Mouse (Mus musculus) ES-Bruce4 (cell line): Measurements from ENCODE around the gene C2cd4a. TPM values are rescaled to one million over a fixed set of nuclear protein-coding genes. Genes with fewer than 3 reads are reported as not detected.

Source experiments
- H3K27ac ChIP-seq: 2 replicates; pipeline ENCODE4 v1.5.1; 2012; ENCODE audit warnings: low read length, inconsistent platforms; ENCODE audit not compliant: insufficient read depth
- H3K27me3 ChIP-seq: 2 replicates; pipeline ENCODE4 v1.6.1; 2012; ENCODE audit warnings: mild to moderate bottlenecking, low read length, inconsistent platforms; ENCODE audit not compliant: control insufficient read depth, poor library complexity, insufficient read depth, severe bottlenecking
- H3K36me3 ChIP-seq: 2 replicates; pipeline ENCODE4 v1.6.1; 2012; ENCODE audit warnings: inconsistent platforms, mild to moderate bottlenecking, low read length, moderate library complexity; ENCODE audit not compliant: control insufficient read depth, poor library complexity, insufficient read depth, severe bottlenecking
- H3K4me1 ChIP-seq: one replicate; pipeline ENCODE4 v1.8.1; 2011; ENCODE audit warnings: low read length; ENCODE audit not compliant: control insufficient read depth, insufficient read depth
- H3K4me3 ChIP-seq: 2 replicates; pipeline ENCODE4 v1.5.1; 2011; ENCODE audit warnings: low read depth, mild to moderate bottlenecking, low read length
- H3K9ac ChIP-seq: 2 replicates; pipeline ENCODE4 v1.6.1; 2012; ENCODE audit warnings: low read depth, mild to moderate bottlenecking, inconsistent platforms; ENCODE audit not compliant: poor library complexity, severe bottlenecking
- H3K9me3 ChIP-seq: replicated peaks from 2 replicates; pipeline ENCODE4 v1.6.1; 2012; ENCODE audit warnings: mild to moderate bottlenecking, low read length, inconsistent platforms; ENCODE audit not compliant: control insufficient read depth, poor library complexity, insufficient read depth, severe bottlenecking
- CTCF ChIP-seq: IDR thresholded peaks from one replicate; pipeline ENCODE4 v1.8.1; 2011; ENCODE audit warnings: low read depth, low read length
- EP300 ChIP-seq: IDR thresholded peaks from 2 replicates; pipeline ENCODE4 v1.6.1; 2011; ENCODE audit warnings: low read depth, low read length; ENCODE audit not compliant: insufficient read depth
- POLR2A ChIP-seq: IDR thresholded peaks from one replicate; pipeline ENCODE4 v1.8.1; 2011; ENCODE audit warnings: low read length; ENCODE audit not compliant: insufficient read depth
- polyA plus RNA-seq: library from polyadenylated mRNA; stranded (reverse); fragments of >200 nt; gene quantifications from 2 replicates; pipeline ENCODE4 v1.2.4, GENCODE M21; 2011; ENCODE audit warnings: low read depth; ENCODE audit not compliant: missing spikeins, insufficient read depth, insufficient read length

Gene C2cd4a
- polyA plus RNA-seq, 1 experiment, result not detected

DNA sequence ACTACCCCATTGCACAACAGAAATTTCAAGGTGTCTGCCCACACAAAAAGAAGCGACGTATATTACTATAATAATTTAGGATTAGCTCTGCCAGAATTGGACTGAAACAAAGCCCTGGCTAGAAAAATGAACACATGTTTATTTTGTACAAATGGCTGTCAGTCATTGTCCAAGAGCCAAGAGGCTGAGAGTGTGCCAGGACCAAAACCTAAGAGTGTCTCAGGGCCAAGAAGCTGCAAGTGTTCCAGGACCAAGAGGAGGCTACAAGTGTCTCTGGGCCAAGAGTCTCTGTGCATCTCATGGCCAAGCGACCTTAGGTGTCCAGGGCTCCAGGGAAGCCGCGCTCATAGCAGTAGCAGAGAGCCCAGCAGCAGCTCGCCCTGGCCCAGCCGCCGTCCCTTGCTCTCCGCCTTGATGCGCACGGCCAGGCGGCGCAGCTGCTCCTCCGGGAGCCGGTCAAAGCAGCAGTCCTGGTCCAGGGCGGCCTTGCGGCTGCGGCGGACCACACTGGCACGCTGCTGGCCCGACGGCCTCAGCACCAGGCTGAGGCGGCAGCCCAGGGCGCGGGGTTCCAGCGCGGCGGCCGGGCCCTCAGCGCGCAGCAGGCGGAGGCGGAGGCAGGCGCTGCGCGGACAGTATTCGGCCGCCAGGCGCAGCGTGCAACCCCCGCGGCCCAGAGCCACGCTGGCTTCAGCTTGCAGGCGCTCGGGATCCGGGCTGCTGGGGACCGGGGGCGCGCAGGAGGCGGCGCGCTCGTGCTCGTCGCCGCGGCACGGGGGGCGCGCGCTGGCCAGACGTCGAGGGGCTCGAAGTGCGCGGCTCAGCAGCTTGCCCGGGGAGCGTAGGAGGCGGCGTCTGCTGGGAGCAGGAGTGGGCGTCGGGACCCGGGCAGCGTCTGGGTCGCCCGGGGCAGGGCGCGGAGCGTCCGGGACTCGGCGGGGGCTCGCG is 1.4 kb downstream of the C2cd4a start:
- TF ChIP-seq CTCF (no peak), EP300 (no peak), POLR2A (no peak)
- Histone ChIP-seq H3K9ac (peak overlapping the region; percentile 59), H3K27ac (no peak overlapping the region), H3K4me1 (no peaks in the 10 kb centered on the region), H3K27me3 (no peaks in the 10 kb centered on the region; the same call in 1 of the 2 replicates), H3K9me3 (no peaks in the 10 kb centered on the region), H3K36me3 (no peaks in the 10 kb centered on the region), H3K4me3 (peak overlapping the region; percentile 55)

GRCm38 (mm10) chr9:67828182-67828581 is 3.9 kb downstream of the C2cd4a start:
- Histone ChIP-seq H3K4me3 (no peak overlapping the region), H3K9me3 (no peaks in the 10 kb centered on the region), H3K27me3 (no peaks in the 10 kb centered on the region; the same call in 1 of the 2 replicates), H3K4me1 (no peaks in the 10 kb centered on the region), H3K27ac (no peak overlapping the region), H3K36me3 (no peaks in the 10 kb centered on the region), H3K9ac (no peak overlapping the region)
- TF ChIP-seq POLR2A (no peak), CTCF (peak; percentile 4)

DNA sequence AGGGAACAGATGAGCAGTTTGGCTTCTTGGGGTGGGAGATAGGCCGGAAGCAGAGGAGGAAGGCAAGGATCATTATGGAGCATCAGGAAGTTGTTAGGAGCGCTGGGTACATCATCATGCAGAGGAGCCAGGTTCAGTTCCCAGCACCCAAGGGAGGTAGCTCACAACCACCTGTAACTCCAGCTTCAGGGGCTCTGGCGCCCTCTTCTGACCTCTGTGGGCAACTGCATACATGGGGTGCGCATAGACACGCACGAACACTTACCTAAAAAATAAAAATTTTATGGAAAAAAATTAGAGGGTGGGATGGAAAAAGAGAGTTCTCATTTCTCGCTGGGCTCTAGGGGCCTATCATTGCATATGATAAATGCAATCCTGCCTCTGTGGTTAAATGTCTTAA is 6.6 kb downstream of the C2cd4a start:
- Histone ChIP-seq H3K27me3 (no peaks in the 10 kb centered on the region; the same call in 1 of the 2 replicates), H3K4me3 (no peak overlapping the region), H3K36me3 (no peaks in the 10 kb centered on the region), H3K9me3 (no peaks in the 10 kb centered on the region), H3K9ac (no peak overlapping the region), H3K4me1 (no peaks in the 10 kb centered on the region), H3K27ac (no peak overlapping the region)
- peak; percentile 29 for TF ChIP-seq CTCF
- TF ChIP-seq EP300, result no peak

- H3K36me3 ChIP-seq, result no peaks in the 10 kb centered on the region
- no peak overlapping the region for H3K27ac ChIP-seq
- H3K9me3 ChIP-seq, result no peaks in the 10 kb centered on the region
- H3K4me3 ChIP-seq, result no peak overlapping the region
- no peaks in the 10 kb centered on the region for H3K27me3 ChIP-seq
- no peak overlapping the region for H3K9ac ChIP-seq
- TF ChIP-seq POLR2A (no peak), CTCF (no peak)
- peaks cover 1% of the 10 kb centered on the region for H3K4me1 ChIP-seq
These were observed 9.0 kb downstream of the C2cd4a start for GRCm38 (mm10) chr9:67823131-67823530.

GRCm38 (mm10) chr9:67818668-67818950 is 13.5 kb downstream of the C2cd4a start:
- Histone ChIP-seq H3K9me3 (no peaks in the 10 kb centered on the region), H3K4me1 (peaks cover 1% of the 10 kb centered on the region), H3K4me3 (no peak overlapping the region), H3K36me3 (no peaks in the 10 kb centered on the region), H3K27me3 (no peaks in the 10 kb centered on the region), H3K9ac (no peak overlapping the region), H3K27ac (no peak overlapping the region)
- TF ChIP-seq CTCF, result no peak
- no peak for TF ChIP-seq EP300
- no peak for TF ChIP-seq POLR2A

DNA sequence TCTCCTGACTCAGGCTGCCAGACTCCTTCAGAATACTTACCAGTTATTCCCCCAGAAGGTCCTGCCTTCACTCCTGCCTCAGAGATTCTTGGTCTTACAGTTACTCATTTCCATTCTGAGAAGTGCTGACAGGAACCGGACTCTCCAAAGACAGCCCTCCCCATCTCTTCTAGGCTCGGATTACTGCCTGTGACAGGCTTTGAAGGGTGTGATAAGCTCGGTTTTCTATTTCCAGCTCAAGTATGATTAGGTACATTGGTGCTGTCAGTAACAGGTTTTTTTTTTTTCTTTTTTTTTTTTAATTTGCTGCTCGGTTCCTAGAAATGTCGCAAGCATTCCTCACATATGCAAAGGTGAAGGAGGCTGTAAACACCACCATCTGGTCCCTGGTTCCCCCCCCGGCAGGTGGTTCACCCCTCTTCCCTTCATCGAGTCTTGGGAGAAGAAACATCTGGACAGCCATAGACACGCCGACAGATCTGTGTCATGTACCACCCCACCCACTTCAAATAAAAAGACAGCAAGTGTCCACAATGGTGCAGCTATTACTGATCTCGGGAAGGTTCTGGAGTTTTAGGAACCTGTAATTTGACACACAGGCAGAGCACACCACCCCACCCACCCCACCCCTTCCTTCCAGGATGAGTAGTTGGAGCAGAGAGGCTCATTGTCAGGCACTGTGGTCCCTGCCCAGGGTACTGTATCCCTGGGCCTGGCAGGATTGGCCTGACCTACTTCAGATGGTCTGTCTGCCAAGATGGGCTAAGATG is 14.0 kb downstream of the C2cd4a start:
- Histone ChIP-seq H3K9me3 (no peaks in the 10 kb centered on the region), H3K4me3 (no peak overlapping the region), H3K27ac (no peak overlapping the region), H3K9ac (no peak overlapping the region), H3K36me3 (no peaks in the 10 kb centered on the region), H3K4me1 (peaks cover 1% of the 10 kb centered on the region), H3K27me3 (no peaks in the 10 kb centered on the region)
- no peak for TF ChIP-seq CTCF
- TF ChIP-seq POLR2A, result no peak
- no peak for TF ChIP-seq EP300
